Mouse (Mus musculus) ES-Bruce4 (cell line): ENCODE measurements around the gene Vti1b.

Experiments
- CTCF ChIP-seq: IDR thresholded peaks from one replicate; pipeline ENCODE4 v1.8.1; 2011; ENCODE audit warnings: low read depth, low read length
- EP300 ChIP-seq: IDR thresholded peaks from 2 replicates; pipeline ENCODE4 v1.6.1; 2011; ENCODE audit warnings: low read depth, low read length; ENCODE audit not compliant: insufficient read depth
- POLR2A ChIP-seq: IDR thresholded peaks from one replicate; pipeline ENCODE4 v1.8.1; 2011; ENCODE audit warnings: low read length; ENCODE audit not compliant: insufficient read depth

DNA sequence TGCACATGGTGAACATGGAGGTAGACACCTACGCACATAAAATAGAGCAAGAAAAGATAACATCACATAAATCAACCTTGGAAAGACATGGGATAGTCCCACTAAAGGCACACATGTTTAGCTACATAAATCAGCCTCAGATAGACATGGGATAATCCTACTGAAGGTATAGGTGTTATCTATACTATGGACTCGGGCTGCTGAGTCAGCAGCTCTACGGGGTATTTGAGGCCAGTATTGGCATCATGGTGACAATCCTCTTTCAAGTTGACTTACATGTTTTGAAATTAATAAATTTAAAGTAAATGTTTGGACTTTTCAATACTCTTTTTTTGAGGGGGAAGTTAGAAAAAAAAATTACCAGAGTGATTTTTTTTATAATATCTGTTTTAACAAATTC, 9.6 kb downstream of the Vti1b start:
- TF ChIP-seq POLR2A: no peak
- TF ChIP-seq CTCF: no peak
- TF ChIP-seq EP300: no peak
